Mouse (Mus musculus) heart, postnatal 0 days (tissue): ENCODE results near the gene Myo5c. TPM values are rescaled to one million over a fixed set of nuclear protein-coding genes. Genes with fewer than 3 reads are reported as not detected.
"Not testable (repeated sequence)": the region's sequence is repeated elsewhere in the genome, so short reads cannot be mapped to it uniquely, and the experiment has no call there.

Source experiments
- ATAC-seq: fragments of 200-750 bp; cut with Nextera tagmentation; 2 replicates; pipeline ENCODE4 v1.8.0; 2017; ENCODE audit warnings: low read depth, moderate number of reproducible peaks, moderate library complexity; ENCODE audit not compliant: insufficient read depth
- DNase-seq: peaks from one replicate; pipeline ENCODE4 v3.0.0-alpha.2; 2016; ENCODE audit warnings: low spot score
- H3K27ac ChIP-seq: fragments of 300-500 bp; sonication (generic); 2 replicates; pipeline ENCODE4 v1.5.1; 2014; ENCODE audit warnings: low read depth, mild to moderate bottlenecking
- H3K27me3 ChIP-seq: fragments of 300-500 bp; sonication (generic); 2 replicates; pipeline ENCODE4 v1.6.1; 2014; ENCODE audit warnings: low read length, mixed read lengths; ENCODE audit not compliant: control insufficient read depth, insufficient read depth
- H3K36me3 ChIP-seq: fragments of 300-500 bp; sonication (generic); replicated peaks from 2 replicates; pipeline ENCODE4 v1.6.1; 2014; ENCODE audit warnings: low read length, mixed read lengths; ENCODE audit not compliant: control insufficient read depth, insufficient read depth
- H3K4me1 ChIP-seq: fragments of 300-500 bp; sonication (generic); 2 replicates; pipeline ENCODE4 v1.6.1; 2014; ENCODE audit warnings: antibody characterized with exemption; ENCODE audit not compliant: control insufficient read depth, insufficient read depth
- H3K4me2 ChIP-seq: fragments of 300-500 bp; sonication (generic); 2 replicates; pipeline ENCODE4 v1.6.1; 2014; ENCODE audit warnings: low read depth, mild to moderate bottlenecking, low read length, moderate library complexity
- H3K4me3 ChIP-seq: fragments of 300-500 bp; sonication (generic); 2 replicates; pipeline ENCODE4 v1.5.1; 2014; ENCODE audit warnings: low read depth, low read length
- H3K9ac ChIP-seq: fragments of 300-500 bp; sonication (generic); replicated peaks from 2 replicates; pipeline ENCODE4 v1.6.1; 2014; ENCODE audit warnings: low read depth, low read length, mixed read lengths
- H3K9me3 ChIP-seq: fragments of 300-500 bp; sonication (generic); replicated peaks from 2 replicates; pipeline ENCODE4 v1.6.1; 2016; ENCODE audit warnings: low read length; ENCODE audit not compliant: control insufficient read depth
- CTCF ChIP-seq: IDR thresholded peaks from 2 replicates; pipeline ENCODE4 v1.5.1; 2016; ENCODE audit warnings: antibody characterized with exemption, control low read depth, low read depth
- EP300 ChIP-seq: IDR thresholded peaks from 2 replicates; pipeline ENCODE4 v1.6.1; 2016; ENCODE audit warnings: antibody characterized with exemption, low read depth
- WGBS: fragments of 180-500 bp; shearing (Covaris S2); extraction: QIAGEN DNeasy Blood & Tissue Kit; methylation state at CpG from one replicate; pipeline ENCODE4 v1.1.7; 2014; 5-methylcytosine and 5-hydroxymethylcytosine counted together
- polyA plus RNA-seq: library from polyadenylated mRNA; unstranded; fragments of >200 nt; fragmentation: Nextera tagmentation; extraction: Ambion mirVana; gene quantifications from 2 replicates; pipeline ENCODE4 v1.2.1, GENCODE M21; 2015
- total RNA-seq: library from RNA; depleted of rRNA; stranded (reverse); fragments of >200 nt; gene quantifications from 2 replicates; pipeline ENCODE4 v1.2.3, GENCODE M21; 2014; ENCODE audit warnings: low replicate concordance

Gene Myo5c
- total and polyA plus RNA-seq, 2 experiments from 2014 or later: 1.5 to 2.1 TPM

DNA sequence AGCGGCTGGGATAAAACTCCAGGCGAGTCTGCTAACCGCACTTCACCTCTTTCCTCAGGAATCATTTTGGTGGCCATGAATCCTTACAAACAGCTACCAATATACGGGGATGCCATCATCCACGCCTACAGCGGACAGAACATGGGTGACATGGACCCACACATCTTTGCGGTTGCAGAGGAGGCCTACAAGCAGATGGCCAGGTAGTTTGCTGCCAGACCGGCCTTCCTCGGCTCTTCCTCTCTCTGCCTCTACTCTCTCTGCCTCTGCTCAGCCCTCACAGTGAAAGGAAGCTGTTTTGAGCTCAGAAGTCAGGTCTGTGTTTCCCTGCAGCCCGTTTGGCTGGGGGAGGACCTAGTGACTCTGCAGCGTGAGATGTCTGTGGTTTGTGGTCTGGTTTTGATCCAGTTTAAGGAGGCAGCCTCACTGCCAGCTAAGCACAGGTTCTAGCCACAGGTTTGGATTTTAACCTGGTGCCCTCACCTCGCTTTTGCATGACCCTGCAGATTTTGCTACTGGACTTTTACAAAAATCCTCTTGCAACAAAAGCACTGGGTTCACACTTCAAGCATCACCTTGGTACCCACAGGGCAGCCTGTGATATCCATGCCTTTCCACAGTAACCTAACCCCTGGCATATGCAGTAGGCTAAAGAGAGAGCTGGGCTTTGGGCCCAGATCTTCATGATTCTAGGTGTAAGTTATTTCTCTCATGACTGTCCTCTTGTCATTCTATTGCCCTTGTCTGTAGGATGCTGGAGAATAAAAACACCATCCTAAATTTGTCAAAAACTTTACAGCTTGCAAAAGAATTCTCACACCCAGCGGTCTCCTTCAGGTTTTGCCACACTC, 14.5 kb downstream of the Myo5c start:
- 83% methylated on average over 13 of the region's 13 CpGs for WGBS
- H3K4me2 ChIP-seq: no peak overlapping the region
- H3K27me3 ChIP-seq: no peaks in the 10 kb centered on the region
- ATAC-seq (no peak), DNase-seq (no peak)
- H3K36me3 ChIP-seq: no peaks in the 10 kb centered on the region
- no peak overlapping the region for H3K9ac ChIP-seq
- H3K4me1 ChIP-seq: no peaks in the 10 kb centered on the region
- no peak for TF ChIP-seq CTCF
- no peak for TF ChIP-seq EP300
- no peak overlapping the region for H3K27ac ChIP-seq
- no peak overlapping the region for H3K4me3 ChIP-seq
- no peaks in the 10 kb centered on the region for H3K9me3 ChIP-seq

DNA sequence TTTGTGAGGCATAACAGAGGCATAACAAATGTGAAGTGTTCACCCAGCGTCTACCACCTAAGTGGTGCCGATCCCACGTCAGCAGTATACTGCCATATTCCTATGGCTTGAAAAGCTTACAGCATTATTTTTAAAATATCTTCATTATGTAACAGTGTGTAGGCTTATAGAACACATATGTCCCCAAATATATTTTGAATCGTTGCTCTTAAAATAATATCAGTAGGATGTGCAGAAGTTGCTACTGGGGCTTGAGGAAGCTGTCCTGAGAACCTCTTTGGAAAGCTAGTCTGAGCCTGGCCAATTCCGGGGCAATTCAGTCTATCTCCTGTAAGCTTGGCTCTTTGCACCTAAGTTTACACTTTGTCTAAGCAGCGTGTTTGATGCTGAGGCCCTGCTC, 16.1 kb downstream of the Myo5c start:
- ATAC-seq (no peak), DNase-seq (no peak)
- no peaks in the 10 kb centered on the region for H3K27me3 ChIP-seq
- no peaks in the 10 kb centered on the region for H3K9me3 ChIP-seq
- no peak overlapping the region for H3K9ac ChIP-seq
- TF ChIP-seq EP300 (no peak), CTCF (no peak)
- 84% methylated on average over 6 of the region's 6 CpGs for WGBS
- no peak overlapping the region for H3K27ac ChIP-seq
- H3K4me1 ChIP-seq: no peaks in the 10 kb centered on the region
- H3K4me2 ChIP-seq: no peak overlapping the region
- no peaks in the 10 kb centered on the region for H3K36me3 ChIP-seq
- no peak overlapping the region for H3K4me3 ChIP-seq

DNA sequence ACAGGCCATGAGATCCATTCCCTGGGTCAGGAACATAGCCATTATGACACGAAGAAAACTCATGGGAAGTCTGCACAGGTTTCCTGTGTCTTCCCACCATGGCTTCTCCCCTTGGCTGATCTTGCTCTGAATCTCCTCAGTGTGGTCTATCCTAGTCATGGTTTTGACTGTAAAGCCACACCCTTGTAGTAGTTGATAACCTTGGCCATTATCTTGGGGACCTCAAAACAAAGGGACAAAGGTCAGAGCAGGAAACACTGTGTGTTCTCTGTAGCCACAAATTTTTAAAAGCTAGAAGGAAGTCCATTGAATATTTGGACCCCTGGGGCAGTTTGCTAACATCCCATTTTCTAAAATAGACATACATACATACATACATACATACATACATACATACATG, 16.5 kb downstream of the Myo5c start:
- no peak for DNase-seq
- ATAC-seq: no peak
- no peak overlapping the region for H3K4me3 ChIP-seq
- H3K36me3 ChIP-seq: no peaks in the 10 kb centered on the region
- H3K9ac ChIP-seq: no peak overlapping the region
- no peaks in the 10 kb centered on the region for H3K4me1 ChIP-seq
- H3K27ac ChIP-seq: no peak overlapping the region
- H3K4me2 ChIP-seq: no peak overlapping the region
- TF ChIP-seq CTCF (no peak), EP300 (no peak)
- no peaks in the 10 kb centered on the region for H3K9me3 ChIP-seq
- 82% methylated on average over 1 of the region's 1 CpGs for WGBS
- no peaks in the 10 kb centered on the region for H3K27me3 ChIP-seq

DNA sequence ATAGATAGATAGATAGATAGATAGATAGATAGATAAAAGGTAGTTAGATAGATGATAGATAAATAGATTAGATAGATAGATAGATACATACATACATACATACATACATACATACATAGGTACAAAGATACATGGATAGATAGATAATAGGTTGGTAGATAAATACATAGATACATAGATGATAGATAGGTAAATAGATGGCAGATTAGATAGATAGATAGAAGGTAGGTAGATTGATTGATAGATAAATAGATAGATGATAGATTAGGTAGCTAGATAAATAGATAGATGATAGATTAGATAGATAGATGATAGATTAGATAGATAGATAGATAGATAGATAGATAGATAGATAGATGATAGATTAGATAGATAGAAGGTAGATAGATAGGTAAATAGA, 17.1 kb downstream of the Myo5c start:
- Histone ChIP-seq H3K9me3 (no peaks in the 10 kb centered on the region), H3K4me3 (no peak overlapping the region), H3K27ac (no peak overlapping the region), H3K27me3 (no peaks in the 10 kb centered on the region), H3K36me3 (no peaks in the 10 kb centered on the region), H3K9ac (no peak overlapping the region), H3K4me2 (no peak overlapping the region), H3K4me1 (0 out of 2 replicates have a peak, but pooled peaks cover 2% of the 10 kb centered on the region)
- no peak for DNase-seq
- no peak for ATAC-seq
- no peak for TF ChIP-seq EP300
- no peak for TF ChIP-seq CTCF

DNA sequence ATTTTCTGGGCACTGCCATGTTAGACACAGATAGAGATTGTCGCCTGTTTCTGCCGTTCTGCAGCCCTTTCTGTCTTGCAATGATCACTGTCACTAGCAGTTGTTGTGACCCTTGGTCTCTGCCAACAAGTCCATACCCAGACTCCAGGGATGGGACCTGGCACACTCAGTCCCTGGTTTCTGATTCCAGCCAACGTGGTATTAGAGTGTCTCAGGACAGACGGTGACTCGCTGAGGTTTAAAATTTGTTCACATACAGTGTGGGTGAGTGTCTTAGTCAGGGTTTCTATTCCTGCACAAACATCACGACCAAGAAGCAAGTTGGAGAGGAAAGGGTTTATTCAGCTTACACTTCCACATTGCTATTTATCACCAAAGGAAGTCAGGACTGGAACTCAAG, 21.3 kb downstream of the Myo5c start:
- H3K4me1 ChIP-seq: peaks cover 14% of the 10 kb centered on the region
- not testable (repeated sequence) for ATAC-seq, H3K4me3 ChIP-seq, H3K9me3 ChIP-seq, H3K27me3 ChIP-seq, DNase-seq, H3K36me3 ChIP-seq, H3K4me2 ChIP-seq, H3K27ac ChIP-seq, H3K9ac ChIP-seq
- WGBS: 66% methylated on average over 6 of the region's 6 CpGs

DNA sequence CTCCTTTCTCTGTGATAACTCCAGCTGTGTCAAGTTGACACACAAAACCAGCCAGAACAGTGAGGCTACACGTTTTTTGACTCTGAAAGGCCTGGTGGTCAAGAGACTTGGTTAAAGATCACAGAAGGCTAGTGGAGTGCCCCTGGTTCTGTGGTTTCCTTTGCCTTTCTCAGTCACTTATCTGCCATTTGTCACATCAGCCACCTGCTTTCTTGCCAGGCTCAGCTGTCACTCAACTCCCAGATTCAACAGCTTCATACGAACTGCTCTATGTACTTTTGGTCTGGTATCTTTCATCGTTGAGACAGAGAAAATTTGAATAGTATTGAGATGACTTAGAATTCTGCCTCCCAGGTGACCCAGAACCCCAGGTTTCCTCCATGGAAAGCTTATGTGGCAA, 21.9 kb downstream of the Myo5c start:
- Histone ChIP-seq H3K9ac (no peak overlapping the region), H3K9me3 (no peaks in the 10 kb centered on the region), H3K4me1 (peaks cover 14% of the 10 kb centered on the region), H3K27ac (no peak overlapping the region; the same call in 1 of the 2 replicates), H3K36me3 (no peaks in the 10 kb centered on the region), H3K4me3 (no peak overlapping the region), H3K4me2 (peak overlapping the region; percentile 12; the same call in 1 of the 2 replicates), H3K27me3 (no peaks in the 10 kb centered on the region)
- DNase-seq (no peak), ATAC-seq (no peak)
- TF ChIP-seq CTCF: no peak
- no peak for TF ChIP-seq EP300
- WGBS: 33% methylated on average over 3 of the region's 3 CpGs
